Mouse (Mus musculus): Measurements from ENCODE around the gene Krr1. TPM values are rescaled to one million over a fixed set of nuclear protein-coding genes. Genes with fewer than 3 reads are reported as not detected.

Gene Krr1
- polyA plus RNA-seq, 1 experiment from 2014 or later = 48.7 TPM

DNA sequence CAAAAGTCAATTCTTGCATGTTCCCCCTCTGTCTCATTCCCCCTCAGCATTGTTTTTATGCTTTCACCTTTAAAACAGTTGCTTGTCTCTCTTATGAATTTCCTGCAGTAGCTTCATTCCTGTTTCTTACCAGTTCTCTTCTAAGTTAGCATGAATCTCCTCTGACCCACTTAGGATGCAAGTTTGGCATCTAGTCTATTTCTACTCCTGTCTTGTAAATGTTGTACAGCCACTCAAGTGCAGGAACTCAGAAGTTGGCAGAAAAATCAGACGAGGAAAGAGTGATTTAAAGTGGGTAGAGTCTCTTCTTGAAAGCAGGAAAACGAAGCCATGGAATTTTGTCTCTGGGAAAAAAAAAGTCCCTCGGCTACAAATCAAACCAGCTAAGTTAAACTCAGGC is 26.9 kb upstream of the Krr1 start:
- no peak overlapping the region for H3K27ac ChIP-seq
- H3K4me2 ChIP-seq (replicated peaks) = no peak overlapping the region
- no peak overlapping the region for H3K4me3 ChIP-seq
- no peaks in the 10 kb centered on the region for H3K9me3 ChIP-seq
- peaks cover 4% of the 10 kb centered on the region; the same call in 1 of the 2 replicates for H3K4me1 ChIP-seq
- 53% methylated on average over 3 of the region's 3 CpGs for WGBS
- H3K27me3 ChIP-seq = no peaks in the 10 kb centered on the region
- H3K9ac ChIP-seq = no peak overlapping the region
- no peak for ATAC-seq (ENCODE audit: low FRiP score, low read depth)
- no peaks in the 10 kb centered on the region for H3K36me3 ChIP-seq

DNA sequence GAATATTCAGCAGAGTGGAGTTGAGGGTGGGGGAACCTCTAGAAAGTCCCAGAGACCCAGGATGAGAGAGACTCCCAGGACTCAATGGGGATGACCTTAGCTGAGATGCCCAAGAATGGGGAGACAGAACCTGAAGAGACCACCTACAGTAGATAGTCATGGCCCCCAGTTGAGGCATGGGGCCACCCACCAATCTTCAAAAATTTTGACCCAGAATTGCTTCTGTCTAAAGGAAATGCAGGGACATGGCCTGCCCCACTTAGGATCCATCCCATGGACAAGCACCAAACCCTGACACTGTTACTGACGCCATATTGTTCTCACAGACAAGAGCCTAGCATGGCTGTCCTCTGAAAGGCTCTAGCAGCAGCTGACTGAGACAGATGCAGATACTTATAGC is 24.4 kb upstream of the Krr1 start:
- no peak for ATAC-seq (ENCODE audit: low FRiP score, low read depth)
- H3K4me2 ChIP-seq (replicated peaks) = no peak overlapping the region
- H3K4me3 ChIP-seq = no peak overlapping the region
- H3K36me3 ChIP-seq = no peaks in the 10 kb centered on the region
- no peaks in the 10 kb centered on the region for H3K27me3 ChIP-seq
- no peak overlapping the region for H3K9ac ChIP-seq
- H3K9me3 ChIP-seq = no peaks in the 10 kb centered on the region
- H3K4me1 ChIP-seq = no peaks in the 10 kb centered on the region
- 90% methylated on average over 1 of the region's 1 CpGs for WGBS
- no peak overlapping the region for H3K27ac ChIP-seq

DNA sequence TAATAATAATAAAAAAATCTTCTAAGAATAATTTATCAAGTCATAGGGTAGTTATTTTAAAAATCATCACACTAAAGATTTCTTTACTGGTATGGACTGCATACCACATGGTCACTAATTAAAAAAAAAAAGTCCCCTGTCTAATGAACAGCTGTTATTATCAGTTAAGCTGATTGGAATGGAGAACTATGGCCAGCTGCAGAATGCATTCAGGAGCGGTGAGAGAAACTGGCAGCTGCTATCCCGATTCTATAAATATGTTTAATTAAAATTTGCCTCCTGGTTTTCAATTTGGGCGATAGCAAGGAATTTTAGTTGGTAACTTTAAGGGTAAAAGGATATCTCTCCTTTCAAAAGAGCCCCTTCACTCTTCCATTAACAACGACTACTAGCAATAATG is 23.5 kb upstream of the Krr1 start:
- no peak overlapping the region for H3K9ac ChIP-seq
- H3K4me3 ChIP-seq = no peak overlapping the region
- H3K27me3 ChIP-seq = no peaks in the 10 kb centered on the region
- no peak overlapping the region for H3K4me2 ChIP-seq (replicated peaks)
- H3K9me3 ChIP-seq = no peaks in the 10 kb centered on the region
- ATAC-seq (ENCODE audit: low FRiP score, low read depth) = no peak
- no peaks in the 10 kb centered on the region for H3K36me3 ChIP-seq
- 60% methylated on average over 4 of the region's 4 CpGs for WGBS
- no peak overlapping the region for H3K27ac ChIP-seq
- no peaks in the 10 kb centered on the region for H3K4me1 ChIP-seq

DNA sequence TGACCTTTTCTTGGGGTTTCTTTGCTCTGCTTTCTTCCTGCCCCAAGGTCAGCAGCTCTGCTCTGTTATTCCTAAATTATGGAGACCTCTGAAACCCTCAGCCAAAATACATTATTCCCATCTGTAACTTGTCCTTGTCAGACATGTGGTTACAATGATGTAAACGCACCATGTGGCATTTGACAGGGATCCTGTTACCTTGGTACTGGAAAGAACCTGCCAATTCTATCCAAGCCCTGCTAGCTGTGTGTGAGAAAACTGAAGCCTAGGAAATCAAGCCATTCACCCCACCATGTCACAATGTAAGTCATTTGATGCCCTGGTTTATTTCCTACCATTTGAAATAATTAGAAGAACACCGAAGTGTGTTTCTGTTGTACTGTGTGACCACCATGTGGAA is 16.6 kb upstream of the Krr1 start:
- H3K4me2 ChIP-seq (replicated peaks) = no peak overlapping the region
- ATAC-seq (ENCODE audit: low FRiP score, low read depth) = no peak
- no peaks in the 10 kb centered on the region for H3K4me1 ChIP-seq
- H3K36me3 ChIP-seq = no peaks in the 10 kb centered on the region
- H3K27ac ChIP-seq = no peak overlapping the region
- H3K4me3 ChIP-seq = no peak overlapping the region
- H3K9me3 ChIP-seq = no peaks in the 10 kb centered on the region
- H3K27me3 ChIP-seq = no peaks in the 10 kb centered on the region
- 58% methylated on average over 2 of the region's 2 CpGs for WGBS
- H3K9ac ChIP-seq = no peak overlapping the region

DNA sequence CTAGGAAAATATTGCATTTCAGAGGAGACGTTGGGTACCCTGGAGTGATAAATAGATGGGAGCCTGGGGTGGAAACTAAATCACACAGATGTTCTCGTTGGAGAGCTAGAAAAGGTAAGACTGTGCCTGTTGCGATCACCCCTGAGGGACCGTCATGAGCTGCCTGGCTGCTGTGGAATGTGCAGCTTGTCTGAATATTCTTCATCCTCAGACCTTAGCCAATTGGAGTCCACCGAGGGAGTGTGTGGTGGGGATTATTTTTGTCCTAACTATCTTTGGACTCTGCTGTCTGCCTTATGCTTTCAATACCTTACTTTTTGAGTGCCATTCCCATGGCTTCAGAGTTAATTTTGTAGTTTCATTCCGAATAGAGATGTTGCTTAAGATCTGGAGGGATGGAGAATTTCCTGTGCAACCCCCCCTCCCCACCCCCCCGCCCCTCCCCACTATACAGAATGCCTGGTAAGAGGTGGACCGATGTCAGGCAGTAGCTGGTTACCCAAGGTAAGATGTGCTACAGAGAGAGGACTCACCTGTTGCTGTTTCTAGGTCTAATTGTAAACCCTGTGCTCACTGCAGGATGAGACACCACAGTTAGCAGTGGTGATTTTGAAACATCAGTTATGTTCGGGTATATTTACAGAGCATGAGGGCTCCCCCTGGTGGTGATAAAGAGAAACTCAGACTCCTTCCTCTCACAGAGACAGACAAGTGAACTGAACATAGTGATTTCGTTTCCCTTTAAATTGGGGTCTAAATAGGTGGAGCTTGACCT is 15.0 kb upstream of the Krr1 start:
- H3K36me3 ChIP-seq = no peaks in the 10 kb centered on the region
- H3K9me3 ChIP-seq = no peaks in the 10 kb centered on the region
- no peak overlapping the region for H3K4me3 ChIP-seq
- H3K27ac ChIP-seq = no peak overlapping the region
- H3K27me3 ChIP-seq = no peaks in the 10 kb centered on the region
- no peaks in the 10 kb centered on the region for H3K4me1 ChIP-seq
- 45% methylated on average over 10 of the region's 10 CpGs for WGBS
- no peak overlapping the region for H3K4me2 ChIP-seq (replicated peaks)
- ATAC-seq (ENCODE audit: low FRiP score, low read depth) = peak; percentile 82
- no peak overlapping the region for H3K9ac ChIP-seq

DNA sequence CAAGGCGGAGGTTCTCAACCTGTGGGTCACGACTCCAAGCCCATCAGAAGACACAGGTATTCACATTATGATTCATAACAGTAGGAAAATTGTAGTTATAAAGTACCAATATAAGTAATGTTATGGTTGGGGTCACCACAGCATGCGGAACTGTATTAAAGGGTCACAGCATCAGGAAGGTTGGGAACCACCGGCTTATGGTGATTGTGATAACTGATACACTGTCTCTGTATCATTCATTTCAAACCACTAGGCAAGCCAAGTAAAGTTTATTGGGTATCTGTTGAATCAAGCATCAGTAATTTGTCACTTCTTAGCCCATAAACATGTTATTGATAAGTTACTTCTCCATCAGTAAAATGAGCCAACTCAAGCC is 14.4 kb upstream of the Krr1 start:
- no peaks in the 10 kb centered on the region for H3K4me1 ChIP-seq
- 41% methylated on average over 4 of the region's 4 CpGs for WGBS
- no peak overlapping the region for H3K27ac ChIP-seq
- ATAC-seq (ENCODE audit: low FRiP score, low read depth) = 0 out of 2 replicates have a peak, but pooled peaks have one; percentile 1
- H3K36me3 ChIP-seq = no peaks in the 10 kb centered on the region
- H3K9ac ChIP-seq = no peak overlapping the region
- H3K4me2 ChIP-seq (replicated peaks) = no peak overlapping the region
- no peaks in the 10 kb centered on the region for H3K27me3 ChIP-seq
- no peaks in the 10 kb centered on the region for H3K9me3 ChIP-seq
- H3K4me3 ChIP-seq = no peak overlapping the region

DNA sequence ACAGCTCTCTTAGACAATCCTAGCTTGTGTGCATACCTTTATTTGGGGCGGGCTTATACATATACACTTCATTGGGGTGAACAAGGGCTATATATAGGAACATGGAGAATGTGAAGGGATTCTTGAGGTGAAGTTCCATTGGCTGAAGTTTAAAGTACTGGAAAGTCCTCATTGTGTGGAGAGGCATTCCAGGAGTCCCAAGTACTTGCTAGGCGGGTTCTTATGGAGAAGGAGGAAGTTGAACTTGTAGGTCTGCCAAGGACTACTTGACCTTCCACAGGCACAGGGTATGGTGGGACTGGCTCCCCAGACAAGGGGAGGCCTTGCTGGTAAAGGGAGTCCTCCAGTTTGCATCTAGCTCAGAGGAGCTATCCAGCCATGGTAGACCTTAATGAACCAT is 13.1 kb upstream of the Krr1 start:
- Histone ChIP-seq H3K36me3 (no peaks in the 10 kb centered on the region), H3K9ac (no peak overlapping the region), H3K27me3 (no peaks in the 10 kb centered on the region), H3K4me1 (no peaks in the 10 kb centered on the region), H3K27ac (no peak overlapping the region), H3K4me3 (no peak overlapping the region), H3K4me2 (replicated peaks) (no peak overlapping the region), H3K9me3 (no peaks in the 10 kb centered on the region)
- ATAC-seq (ENCODE audit: low FRiP score, low read depth) = no peak
- 85% methylated on average over 2 of the region's 2 CpGs for WGBS

DNA sequence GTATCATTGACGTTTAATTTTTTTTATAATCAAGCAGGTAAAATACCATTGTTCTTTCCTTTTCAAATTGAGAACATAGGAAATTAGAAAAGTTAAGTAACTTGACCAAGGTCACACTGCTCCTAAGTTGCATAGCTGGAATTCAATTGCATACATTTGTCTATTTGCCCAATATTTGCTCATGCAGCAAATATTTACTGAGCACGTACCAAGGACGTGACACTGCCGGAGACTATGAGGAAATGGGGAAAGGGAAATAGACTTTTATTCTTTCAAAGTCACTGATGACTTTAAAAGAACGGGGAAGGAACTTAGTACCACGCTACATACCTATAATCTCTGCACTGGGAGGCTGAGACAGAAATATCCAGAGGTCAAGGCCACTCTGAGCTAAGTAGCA is 12.0 kb upstream of the Krr1 start:
- 90% methylated on average over 6 of the region's 6 CpGs for WGBS
- Histone ChIP-seq H3K27ac (no peak overlapping the region), H3K4me3 (no peak overlapping the region)

DNA sequence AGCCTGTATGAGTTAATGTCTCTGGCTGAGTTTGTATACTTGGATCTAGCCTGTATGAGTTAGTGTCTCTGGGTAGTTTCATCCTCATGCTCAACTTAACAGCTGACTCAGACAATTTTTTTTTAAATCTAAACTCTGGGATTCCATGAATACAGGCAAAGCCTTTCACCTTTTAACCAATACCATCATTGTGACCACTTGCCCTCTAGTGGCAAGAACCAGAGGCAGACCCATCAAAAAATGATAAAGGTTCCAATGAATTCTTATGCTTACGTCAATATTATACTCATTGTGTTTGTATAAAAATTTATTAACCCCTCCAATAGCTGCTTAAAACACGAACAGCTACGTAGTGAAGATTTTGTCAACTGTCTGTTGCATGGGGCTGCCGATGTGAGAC is 6.1 kb upstream of the Krr1 start:
- Histone ChIP-seq H3K4me2 (replicated peaks) (no peak overlapping the region), H3K4me3 (no peak overlapping the region), H3K27me3 (peaks cover 3% of the 10 kb centered on the region; the same call in 1 of the 2 replicates), H3K9me3 (no peaks in the 10 kb centered on the region), H3K4me1 (no peaks in the 10 kb centered on the region), H3K27ac (no peak overlapping the region), H3K9ac (no peak overlapping the region), H3K36me3 (no peaks in the 10 kb centered on the region)
- ATAC-seq (ENCODE audit: low FRiP score, low read depth) = no peak
- WGBS = 58% methylated on average over 4 of the region's 4 CpGs

More for the DNA sequence above, 12.0 kb upstream of the Krr1 start:
- no peak overlapping the region for H3K9ac ChIP-seq
- H3K36me3 ChIP-seq = no peaks in the 10 kb centered on the region
- H3K9me3 ChIP-seq = no peaks in the 10 kb centered on the region
- no peak overlapping the region for H3K4me2 ChIP-seq (replicated peaks)
- no peak for ATAC-seq (ENCODE audit: low FRiP score, low read depth)
- no peaks in the 10 kb centered on the region for H3K27me3 ChIP-seq
- no peaks in the 10 kb centered on the region for H3K4me1 ChIP-seq

DNA sequence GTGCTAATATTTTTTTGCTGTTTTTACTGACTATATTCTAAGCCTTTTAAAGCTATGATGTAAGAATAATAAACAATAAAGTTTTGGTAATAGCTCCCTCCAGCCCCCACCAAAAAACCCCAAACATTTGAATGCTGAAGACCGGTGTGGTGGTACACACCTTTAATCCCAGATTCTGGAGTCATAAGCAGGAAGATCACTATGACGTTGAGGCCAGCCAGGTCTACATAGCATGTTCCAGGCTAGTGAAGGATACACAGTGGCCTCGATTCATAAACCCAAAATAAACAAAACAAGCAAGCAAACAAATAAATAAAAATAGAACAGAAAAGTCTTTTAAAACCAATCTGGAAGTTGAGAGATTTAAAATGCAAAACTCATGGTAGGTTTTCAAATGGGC is 535 bp upstream of the Krr1 start:
- H3K4me2 ChIP-seq (replicated peaks) = peak overlapping the region; percentile 84
- no peak overlapping the region for H3K4me3 ChIP-seq
- ATAC-seq (ENCODE audit: low FRiP score, low read depth) = 0 out of 2 replicates have a peak, but pooled peaks have one; percentile 26
- no peak overlapping the region for H3K27ac ChIP-seq
- no peaks in the 10 kb centered on the region for H3K9me3 ChIP-seq
- WGBS = 80% methylated on average over 3 of the region's 3 CpGs
- H3K9ac ChIP-seq = no peak overlapping the region
- H3K36me3 ChIP-seq = peaks cover 10% of the 10 kb centered on the region
- peaks cover 3% of the 10 kb centered on the region; the same call in 1 of the 2 replicates for H3K27me3 ChIP-seq
- H3K4me1 ChIP-seq = peaks cover 8% of the 10 kb centered on the region

DNA sequence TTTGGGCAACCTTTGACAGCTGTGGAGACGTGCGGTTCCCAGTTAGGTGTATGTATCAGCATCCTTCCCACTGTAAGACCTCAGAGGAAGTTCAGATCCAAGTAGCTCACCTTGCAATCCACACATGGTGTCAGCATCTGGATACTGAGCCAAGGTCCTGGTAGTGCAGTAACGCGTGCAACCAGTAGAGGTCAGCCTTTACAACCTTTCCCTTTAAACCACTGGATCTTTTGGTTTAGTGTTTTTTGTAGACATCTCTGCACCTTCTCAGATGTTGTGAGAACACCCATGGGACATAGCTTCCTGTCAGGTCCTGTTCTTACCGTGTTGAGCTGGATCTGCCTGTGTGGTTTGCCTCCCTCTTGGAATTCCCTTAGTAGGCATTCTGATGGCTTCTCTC is 5.1 kb downstream of the Krr1 start:
- Histone ChIP-seq H3K27ac (no peak overlapping the region), H3K9ac (no peak overlapping the region), H3K4me2 (replicated peaks) (no peak overlapping the region), H3K4me1 (peaks cover 8% of the 10 kb centered on the region), H3K36me3 (peaks cover 54% of the 10 kb centered on the region), H3K4me3 (no peak overlapping the region), H3K9me3 (no peaks in the 10 kb centered on the region), H3K27me3 (no peaks in the 10 kb centered on the region)
- peak; percentile 54; the same call in 1 of the 2 replicates for ATAC-seq (ENCODE audit: low FRiP score, low read depth)
- 40% methylated on average over 5 of the region's 5 CpGs for WGBS

DNA sequence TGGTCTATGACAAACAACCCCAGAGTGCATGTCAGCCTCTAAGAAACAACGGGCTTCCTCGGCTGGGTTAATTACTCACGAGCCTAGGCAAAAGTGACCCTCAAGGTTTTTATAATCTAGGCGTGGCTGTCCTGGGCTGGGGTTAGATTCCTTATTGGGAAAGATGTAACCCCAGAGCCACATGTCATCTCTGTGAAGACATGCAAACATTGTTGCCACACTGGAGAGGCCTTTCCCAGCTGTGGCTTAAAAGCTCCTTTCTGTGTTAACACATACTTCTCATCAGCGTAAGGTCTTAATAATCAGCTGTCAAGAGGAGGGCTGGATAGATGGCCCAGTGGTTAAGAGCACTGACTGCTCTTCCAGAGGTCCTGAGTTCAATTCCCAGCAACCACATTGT is 10.6 kb downstream of the Krr1 start:
- no peak overlapping the region for H3K4me3 ChIP-seq
- H3K4me2 ChIP-seq (replicated peaks) = no peak overlapping the region
- H3K9me3 ChIP-seq = no peaks in the 10 kb centered on the region
- no peak overlapping the region for H3K9ac ChIP-seq
- H3K36me3 ChIP-seq = peaks cover 77% of the 10 kb centered on the region
- no peak for ATAC-seq (ENCODE audit: low FRiP score, low read depth)
- no peak overlapping the region for H3K27ac ChIP-seq
- H3K27me3 ChIP-seq = no peaks in the 10 kb centered on the region
- no peaks in the 10 kb centered on the region for H3K4me1 ChIP-seq
- 89% methylated on average over 5 of the region's 5 CpGs for WGBS

DNA sequence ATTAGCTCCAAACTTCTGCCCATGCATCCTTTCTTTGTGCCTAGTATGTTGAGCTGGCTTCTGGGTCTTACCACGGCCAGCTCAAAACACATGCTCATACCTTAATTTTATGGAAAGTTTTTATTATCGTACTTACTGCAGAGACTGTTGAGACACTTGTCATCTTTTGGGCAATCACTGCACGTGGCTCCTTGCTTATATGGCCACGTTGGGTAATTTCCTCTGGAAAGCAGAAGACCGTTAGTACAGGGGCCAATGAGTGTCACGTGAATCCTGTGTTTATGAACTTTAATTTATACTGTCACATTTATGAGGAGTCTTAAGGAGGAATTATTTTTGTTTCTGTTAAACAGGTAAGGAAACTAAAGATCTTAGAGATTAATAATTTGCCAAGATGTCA is 14.0 kb downstream of the Krr1 start:
- no peaks in the 10 kb centered on the region for H3K4me1 ChIP-seq
- peaks cover 50% of the 10 kb centered on the region for H3K36me3 ChIP-seq
- H3K27me3 ChIP-seq = no peaks in the 10 kb centered on the region
- WGBS = 82% methylated on average over 6 of the region's 6 CpGs
- no peak overlapping the region for H3K9ac ChIP-seq
- no peak overlapping the region for H3K4me3 ChIP-seq
- no peak overlapping the region for H3K27ac ChIP-seq
- no peak for ATAC-seq (ENCODE audit: low FRiP score, low read depth)
- H3K9me3 ChIP-seq = no peaks in the 10 kb centered on the region
- no peak overlapping the region for H3K4me2 ChIP-seq (replicated peaks)
